ENCODE assay signal across 15 mouse cellular contexts in genomic region chr10:21906894-21907446, GRCm38 (mm10). TPM values are rescaled to one million over a fixed set of nuclear protein-coding genes. Genes with fewer than 3 reads are reported as not detected.
A peak's percentile ranks its signal among the peaks of the same experiment; 100 is the strongest.
DNase-seq lines count a peak whose midpoint lies in the region; ATAC-seq and TF ChIP-seq lines count a peak whose summit lies in the region.
"Had no signal": no experiment of that assay in that cellular context is flagged by ENCODE, and none has a peak within 500 bp of the region (broad histone marks: within the 10 kb centered on the region; RNA-seq: fewer than 3 reads in every experiment).

No protein-coding gene starts in this region.

- ATAC-seq in hindbrain, postnatal 0 days = no peak
- ATAC-seq in hindbrain, embryonic 13.5 days (ENCODE audit: low FRiP score) = no peak
- peak; percentile 57 to 75 for ATAC-seq in hematopoietic stem cell, adult 5-6 weeks (replicated peaks in 1 of 2; ENCODE audit: insufficient read depth in 1 of 2, low FRiP score in 2 of 2, low TSS enrichment in 1 of 2, low read depth in 1 of 2, poor library complexity in 2 of 2, severe bottlenecking in 2 of 2)
- no peak for ATAC-seq in midbrain, embryonic 16.5 days
- ATAC-seq: midbrain, embryonic 15.5 days had no signal

- no peaks in the 10 kb centered on the region; the same call in 1 of the 2 replicates for H3K4me1 ChIP-seq in hindbrain, postnatal 0 days (ENCODE audit: insufficient read depth, low read length)
- H3K4me1 ChIP-seq in hindbrain, embryonic 13.5 days (replicated peaks) = no peaks in the 10 kb centered on the region
- H3K4me1 ChIP-seq in ES-Bruce4 (ENCODE audit: control insufficient read depth, insufficient read depth, low read length) = peaks cover 4% of the 10 kb centered on the region
- H3K4me1 ChIP-seq in thymus, adult 2 months (replicated peaks; ENCODE audit: control insufficient read depth, insufficient read depth, low read length) = peaks cover 29% of the 10 kb centered on the region
- H3K4me1 ChIP-seq in midbrain, embryonic 16.5 days (ENCODE audit: control insufficient read depth, insufficient read depth, low read length) = peaks cover 2% of the 10 kb centered on the region; the same call in 1 of the 2 replicates
- H3K4me1 ChIP-seq: heart, embryonic 13.5 days; lung, embryonic 15.5 days had no signal

- H3K27ac ChIP-seq in hindbrain, postnatal 0 days = peak overlapping the region; percentile 26; the same call in 1 of the 2 replicates
- no peak overlapping the region for H3K27ac ChIP-seq in hindbrain, embryonic 13.5 days
- H3K27ac ChIP-seq in ES-Bruce4 (ENCODE audit: insufficient read depth, low read length) = peak overlapping the region; percentile 80
- H3K27ac ChIP-seq in thymus, adult 2 months (ENCODE audit: control insufficient read depth, insufficient read depth, low read length) = peak overlapping the region; percentile 62
- H3K27ac ChIP-seq in midbrain, embryonic 16.5 days (ENCODE audit: low read length) = no peak overlapping the region
- H3K27ac ChIP-seq: forebrain, embryonic 10.5 days; heart, embryonic 13.5 days; lung, embryonic 15.5 days; midbrain, embryonic 15.5 days had no signal

- no peak overlapping the region for H3K4me2 ChIP-seq in hindbrain, postnatal 0 days (ENCODE audit: low read depth, low read length)
- no peak overlapping the region for H3K4me2 ChIP-seq in hindbrain, embryonic 13.5 days
- H3K4me2 ChIP-seq in midbrain, embryonic 16.5 days (ENCODE audit: low read length) = no peak overlapping the region
- H3K4me2 ChIP-seq: heart, embryonic 13.5 days; lung, embryonic 15.5 days; midbrain, embryonic 15.5 days had no signal

- H3K36me3 ChIP-seq in hindbrain, postnatal 0 days (ENCODE audit: insufficient read depth, low read length) = no peaks in the 10 kb centered on the region
- H3K36me3 ChIP-seq in hindbrain, embryonic 13.5 days = no peaks in the 10 kb centered on the region; the same call in 1 of the 2 replicates
- no peaks in the 10 kb centered on the region for H3K36me3 ChIP-seq in ES-Bruce4 (ENCODE audit: control insufficient read depth, insufficient read depth, low read length, poor library complexity, severe bottlenecking)
- H3K36me3 ChIP-seq in thymus, adult 2 months (ENCODE audit: control insufficient read depth, insufficient read depth, low read length) = no peaks in the 10 kb centered on the region
- no peaks in the 10 kb centered on the region for H3K36me3 ChIP-seq in midbrain, embryonic 16.5 days (ENCODE audit: control insufficient read depth, insufficient read depth, low read length)
- H3K36me3 ChIP-seq: forebrain, embryonic 10.5 days; heart, embryonic 13.5 days; lung, embryonic 15.5 days; midbrain, embryonic 15.5 days had no signal

- no peak for DNase-seq in hindbrain, postnatal 0 days (ENCODE audit: low spot score)
- DNase-seq in thymus, adult 2 months = peak; percentile 42
- DNase-seq in gastrocnemius, postnatal 4 days (ENCODE audit: low spot score in 2 of 2) = no peak
- no peak for DNase-seq in left cerebral cortex, adult 11 months (ENCODE audit: low spot score)
- DNase-seq: cerebellum, adult 9-11 months; gastrocnemius, adult 2 months; kidney, postnatal 36 days had no signal

- WGBS in hindbrain, postnatal 0 days = 27% methylated on average over 5 of the region's 5 CpGs
- 26% methylated on average over 5 of the region's 5 CpGs for WGBS in hindbrain, embryonic 13.5 days
- 5% methylated on average over 5 of the region's 5 CpGs for whole genome bisulfite sequencing in thymus, adult 2 months
- 21% methylated on average over 5 of the region's 5 CpGs for WGBS in midbrain, embryonic 16.5 days

- no peak for TF ChIP-seq EP300 in ES-Bruce4 (IDR thresholded peaks at IDR 0.05; ENCODE audit: insufficient read depth, low read depth, low read length)

- H3K4me3 ChIP-seq in hindbrain, postnatal 0 days (ENCODE audit: low read length) = no peak overlapping the region
- no peak overlapping the region for H3K4me3 ChIP-seq in hindbrain, embryonic 13.5 days
- no peak overlapping the region for H3K4me3 ChIP-seq in ES-Bruce4 (ENCODE audit: low read depth, low read length)
- H3K4me3 ChIP-seq in thymus, adult 2 months (ENCODE audit: control insufficient read depth, insufficient read depth, low read length) = no peak overlapping the region
- no peak overlapping the region for H3K4me3 ChIP-seq in midbrain, embryonic 16.5 days (ENCODE audit: low read depth, low read length)
- H3K4me3 ChIP-seq: forebrain, embryonic 10.5 days; gastrocnemius, adult 2 months; heart, embryonic 13.5 days; lung, embryonic 15.5 days; midbrain, embryonic 15.5 days had no signal

- H3K9me3 ChIP-seq in hindbrain, postnatal 0 days (ENCODE audit: low read length) = no peaks in the 10 kb centered on the region
- H3K9me3 ChIP-seq in hindbrain, embryonic 13.5 days = no peaks in the 10 kb centered on the region
- H3K9me3 ChIP-seq in ES-Bruce4 (replicated peaks; ENCODE audit: control insufficient read depth, insufficient read depth, low read length, poor library complexity, severe bottlenecking) = no peaks in the 10 kb centered on the region
- no peaks in the 10 kb centered on the region for H3K9me3 ChIP-seq in midbrain, embryonic 16.5 days (replicated peaks; ENCODE audit: control insufficient read depth, low read length, poor library complexity, severe bottlenecking)
- H3K9me3 ChIP-seq: forebrain, embryonic 10.5 days; heart, embryonic 13.5 days; lung, embryonic 15.5 days; midbrain, embryonic 15.5 days had no signal

- no peak for TF ChIP-seq CTCF in hindbrain, postnatal 0 days (IDR thresholded peaks at IDR 0.05; ENCODE audit: low read depth)
- TF ChIP-seq CTCF in ES-Bruce4 (IDR thresholded peaks at IDR 0.05; ENCODE audit: low read depth, low read length) = no peak
- no peak for TF ChIP-seq CTCF in thymus, adult 2 months (IDR thresholded peaks at IDR 0.05; ENCODE audit: borderline replicate concordance, control insufficient read depth, extremely low read depth, insufficient read depth, low read length, poor library complexity)

- no peak for TF ChIP-seq POLR2A in ES-Bruce4 (IDR thresholded peaks at IDR 0.05; ENCODE audit: insufficient read depth, low read length)
- no peak for TF ChIP-seq POLR2A in thymus, adult 2 months (IDR thresholded peaks at IDR 0.05; ENCODE audit: control insufficient read depth, extremely low read depth, insufficient read depth, low read length, poor library complexity)

- no peak overlapping the region for H3K9ac ChIP-seq in hindbrain, postnatal 0 days (replicated peaks; ENCODE audit: low read length)
- no peak overlapping the region for H3K9ac ChIP-seq in hindbrain, embryonic 13.5 days
- H3K9ac ChIP-seq in ES-Bruce4 (ENCODE audit: low read depth, poor library complexity, severe bottlenecking) = 0 out of 2 replicates have a peak overlapping the region, but pooled peaks have one; percentile 27
- no peak overlapping the region for H3K9ac ChIP-seq in midbrain, embryonic 16.5 days (ENCODE audit: low read depth, low read length)
- H3K9ac ChIP-seq: heart, embryonic 13.5 days; lung, embryonic 15.5 days; midbrain, embryonic 15.5 days had no signal

- H3K27me3 ChIP-seq in hindbrain, postnatal 0 days (ENCODE audit: insufficient read depth, low read length) = no peaks in the 10 kb centered on the region
- H3K27me3 ChIP-seq in hindbrain, embryonic 13.5 days = no peaks in the 10 kb centered on the region
- H3K27me3 ChIP-seq in ES-Bruce4 (ENCODE audit: control insufficient read depth, insufficient read depth, low read length, poor library complexity, severe bottlenecking) = no peaks in the 10 kb centered on the region
- H3K27me3 ChIP-seq in thymus, adult 2 months (ENCODE audit: control insufficient read depth, insufficient read depth, low read length) = no peaks in the 10 kb centered on the region
- H3K27me3 ChIP-seq in midbrain, embryonic 16.5 days (ENCODE audit: control insufficient read depth, insufficient read depth, low read depth, low read length) = no peaks in the 10 kb centered on the region
- H3K27me3 ChIP-seq: heart, embryonic 13.5 days; lung, embryonic 15.5 days; midbrain, embryonic 15.5 days had no signal

RNA-seq across cellular contexts. Expression of gene Sgk1, which starts 25.0 kb away (rescaled TPM):
- 71.8 and 75.1 TPM in 2 replicates for total RNA-seq in hindbrain, postnatal 0 days (2014; rRNA removed)
- 57.1 and 57.5 TPM in 2 replicates for polyA plus RNA-seq in hindbrain, postnatal 0 days (2015; fragmentation: Nextera tagmentation; extraction: Ambion mirVana)
- polyA plus RNA-seq in hindbrain, embryonic 13.5 days (2015; fragmentation: Nextera tagmentation; extraction: Ambion mirVana) = 37.0 and 40.0 TPM in 2 replicates
- 349 and 386 TPM in 2 replicates for polyA plus RNA-seq in ES-Bruce4 (2011; ENCODE audit: insufficient read depth, insufficient read length, low read depth, missing spikeins)
- total RNA-seq in hematopoietic stem cell, adult 5-6 weeks (2017) = 18.1 and 23.6 TPM in 2 replicates
- 16.5 and 18.7 TPM in 2 replicates for polyA plus RNA-seq in thymus, adult 2 months (2012; rRNA removed)
- 10 to 100 TPM; 58.2 to 81.3 TPM for total RNA-seq in gastrocnemius, postnatal 4 days (2021)
- polyA plus RNA-seq in midbrain, embryonic 16.5 days (2015; fragmentation: Nextera tagmentation; extraction: Ambion mirVana) = 47.9 and 53.4 TPM in 2 replicates

Comparison
In these comparisons a context has a peak if more than half of its experiments do, and no peak if none do; other contexts are left out.
1. H3K27ac ChIP-seq: peak in hindbrain, postnatal 0 days (single experiment), ES-Bruce4 (single experiment) and thymus, adult 2 months (single experiment); none in hindbrain, embryonic 13.5 days (single experiment) and midbrain, embryonic 16.5 days (single experiment).
2. ATAC-seq: peak in hematopoietic stem cell, adult 5-6 weeks (2 of 2); none in hindbrain, postnatal 0 days (single experiment), hindbrain, embryonic 13.5 days (single experiment) and midbrain, embryonic 16.5 days (single experiment).